Mouse (Mus musculus): ENCODE measurements around the gene Steap4. TPM values are rescaled to one million over a fixed set of nuclear protein-coding genes. Genes with fewer than 3 reads are reported as not detected.
"Not testable (repeated sequence)": the region's sequence is repeated elsewhere in the genome, so short reads cannot be mapped to it uniquely, and the experiment has no call there.

Gene Steap4
- total RNA-seq (2014; fragmentation: Nextera tagmentation) (0.07 TPM in 1 of 2 replicates, not detected in the other), total RNA-seq (2017) (not detected in 2 replicates)

GRCm38 (mm10) chr5:7960176-7960575, at the start of gene Steap4:
Gene Steap4, plus strand, starts transcription at chr5:7960457.
- ATAC-seq (replicated peaks; ENCODE audit: low FRiP score, low TSS enrichment, poor library complexity, severe bottlenecking), result no peak

DNA sequence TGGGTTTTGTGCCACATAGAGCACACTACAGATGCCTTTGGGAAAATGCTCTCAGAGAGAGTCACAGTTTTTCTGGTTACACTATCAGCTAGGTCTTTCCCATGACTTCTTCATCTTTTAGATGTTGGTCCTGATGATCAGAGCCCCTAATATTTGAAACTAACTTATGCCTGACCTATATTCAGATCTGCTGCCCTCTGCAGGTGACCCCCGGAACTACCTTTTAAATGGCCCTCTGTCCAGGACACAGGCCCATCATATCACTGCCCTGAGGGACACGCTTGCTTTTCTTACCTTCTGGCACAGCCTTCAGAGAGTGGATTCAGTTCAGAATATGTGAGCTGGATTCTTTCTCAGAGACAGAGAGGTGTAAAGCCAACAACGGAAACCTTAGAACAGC, 48.3 kb upstream of the Steap4 start:
- ATAC-seq (replicated peaks; ENCODE audit: low FRiP score, low TSS enrichment, poor library complexity, severe bottlenecking), result no peak

DNA sequence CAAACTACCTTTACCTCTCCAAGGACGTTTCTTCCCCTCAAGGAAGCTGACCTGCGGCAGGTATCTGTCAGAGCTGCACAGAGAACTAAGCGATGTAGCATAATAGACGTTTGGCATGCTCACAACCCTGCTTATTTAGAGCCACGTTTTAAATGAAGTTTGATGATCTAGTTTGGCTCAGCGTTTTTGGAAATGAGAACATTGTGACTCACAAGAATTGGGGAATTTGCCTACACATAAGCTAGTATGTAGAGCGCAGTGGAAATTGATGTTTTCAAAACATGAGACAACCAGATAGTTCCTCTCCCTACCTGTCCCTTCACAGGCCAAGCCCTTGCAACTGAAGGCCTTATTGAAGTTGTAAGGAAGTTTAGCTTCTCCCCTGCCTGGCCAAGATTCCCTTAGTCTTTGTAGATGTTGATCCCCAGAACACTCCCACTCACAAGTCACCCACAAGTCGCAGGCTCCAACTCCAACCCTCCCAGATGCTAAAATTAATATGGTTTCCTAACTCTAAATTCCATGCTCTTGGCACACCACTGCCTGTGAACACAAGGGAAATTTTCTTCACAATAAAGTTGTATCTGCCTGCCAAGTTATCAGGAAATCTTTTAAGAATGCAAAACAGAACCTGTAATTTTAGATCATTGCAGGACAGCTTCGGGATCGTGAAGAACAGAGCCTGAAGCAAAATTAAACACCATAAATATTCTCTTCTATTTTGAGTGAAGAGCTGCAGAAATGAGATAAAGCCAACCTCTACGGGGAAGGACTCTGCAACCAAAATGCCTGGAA, 42.6 kb upstream of the Steap4 start:
- ATAC-seq (replicated peaks; ENCODE audit: low FRiP score, low TSS enrichment, poor library complexity, severe bottlenecking), result no peak

DNA sequence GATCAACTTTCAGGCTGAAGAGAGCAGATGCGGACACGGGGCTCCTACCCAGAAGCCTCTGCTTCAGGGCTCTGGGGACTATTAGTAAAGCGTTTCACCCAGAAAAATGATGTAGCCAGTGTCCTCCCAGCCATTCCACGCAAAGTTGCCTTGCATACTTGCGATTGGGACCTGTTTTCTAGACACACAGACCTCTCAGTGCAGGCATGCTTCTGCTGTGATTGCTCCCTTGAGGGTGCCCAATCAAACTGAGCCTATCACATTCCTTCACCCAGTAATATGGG, 42.0 kb upstream of the Steap4 start:
- ATAC-seq (replicated peaks; ENCODE audit: low FRiP score, low TSS enrichment, poor library complexity, severe bottlenecking), result no peak

- ATAC-seq (replicated peaks; ENCODE audit: low FRiP score, low TSS enrichment, poor library complexity, severe bottlenecking), result no peak
These were observed 40.6 kb upstream of the Steap4 start for GRCm38 (mm10) chr5:7919681-7920080.

DNA sequence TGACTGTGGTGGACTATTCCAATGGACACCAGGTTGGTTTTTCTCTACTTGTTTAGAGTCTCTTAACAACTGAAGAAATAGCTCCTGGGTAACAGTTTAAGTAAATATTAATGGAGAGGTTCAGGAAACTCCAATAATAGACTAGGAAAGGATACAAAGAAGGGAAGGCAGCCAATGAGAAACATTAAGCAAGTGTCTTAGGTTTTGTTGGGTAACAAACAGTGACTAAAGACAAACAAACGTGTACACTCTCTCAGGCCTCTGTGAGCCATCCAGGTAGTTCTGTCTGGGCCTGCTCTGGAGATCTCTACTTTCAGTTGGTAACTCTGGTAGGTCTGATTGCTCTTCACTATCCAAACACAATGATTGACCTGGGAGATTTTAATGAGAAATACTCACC, 37.5 kb upstream of the Steap4 start:
- ATAC-seq (replicated peaks; ENCODE audit: low FRiP score, low TSS enrichment, poor library complexity, severe bottlenecking), result no peak

DNA sequence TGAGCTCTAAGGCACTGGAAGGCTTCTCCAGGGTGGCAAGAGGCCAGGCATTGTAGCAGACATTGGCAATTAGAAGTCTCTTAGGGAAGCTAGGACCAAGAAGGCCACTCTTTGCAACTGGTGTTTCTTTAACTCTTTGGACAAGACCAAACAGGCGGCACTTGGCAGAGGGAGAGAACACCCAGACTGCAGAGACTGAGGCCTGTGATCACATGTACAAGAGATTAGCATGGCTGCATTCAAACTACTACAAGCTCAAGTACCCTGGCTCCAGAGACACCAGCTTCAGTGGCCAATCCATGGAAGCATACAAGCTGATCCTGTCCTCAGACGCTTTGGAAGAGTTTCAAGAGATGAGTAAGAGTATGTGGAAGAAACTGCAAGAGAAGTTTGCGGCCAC, 36.6 kb upstream of the Steap4 start:
- no peak for ATAC-seq (replicated peaks; ENCODE audit: low FRiP score, low TSS enrichment, poor library complexity, severe bottlenecking)

DNA sequence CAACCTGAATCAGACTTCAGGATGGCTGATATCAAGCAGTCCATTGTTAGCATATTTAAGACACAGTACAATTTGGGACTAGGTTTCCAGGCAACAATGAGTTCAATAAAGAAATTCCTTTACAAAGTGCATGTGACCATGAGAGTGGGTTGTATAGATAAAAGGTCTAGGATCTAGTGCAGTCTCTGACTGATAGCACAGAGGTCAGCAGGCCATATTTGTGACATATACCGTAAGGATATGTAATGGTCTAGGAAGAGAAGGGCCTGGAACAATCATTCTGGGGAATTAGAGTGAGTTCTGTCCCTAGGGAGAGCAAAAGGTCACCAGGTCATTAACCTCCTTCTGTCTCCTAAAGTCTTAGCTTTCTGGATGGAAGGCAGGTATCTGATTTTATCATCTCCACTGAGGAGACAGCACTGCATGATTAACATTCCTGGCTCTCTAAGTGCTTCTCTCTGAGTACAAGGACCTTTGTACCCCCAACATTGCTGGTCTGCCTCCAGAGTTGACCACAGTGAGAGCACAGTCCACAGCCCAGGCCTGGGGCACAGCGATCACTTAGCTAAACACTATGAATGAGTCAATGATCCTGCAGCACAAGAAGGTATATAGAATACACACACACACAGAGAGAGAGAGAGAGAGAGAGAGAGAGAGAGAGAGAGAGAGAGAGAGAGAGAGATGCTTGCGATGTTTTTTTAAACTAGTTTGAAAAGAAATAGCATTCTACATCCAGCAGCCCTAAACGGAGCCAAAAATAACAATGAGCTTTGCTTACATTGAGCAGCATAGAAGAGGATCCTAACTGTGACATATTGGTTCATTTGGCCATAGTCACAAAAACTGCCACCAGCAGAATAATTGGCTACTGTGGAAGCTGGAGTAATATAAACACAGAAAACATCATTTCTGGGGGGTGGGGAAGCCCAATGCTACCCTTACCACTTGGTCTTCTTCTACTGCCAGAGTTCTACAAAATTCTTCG, 27.7 kb upstream of the Steap4 start:
- no peak for ATAC-seq (replicated peaks; ENCODE audit: low FRiP score, low TSS enrichment, poor library complexity, severe bottlenecking)

DNA sequence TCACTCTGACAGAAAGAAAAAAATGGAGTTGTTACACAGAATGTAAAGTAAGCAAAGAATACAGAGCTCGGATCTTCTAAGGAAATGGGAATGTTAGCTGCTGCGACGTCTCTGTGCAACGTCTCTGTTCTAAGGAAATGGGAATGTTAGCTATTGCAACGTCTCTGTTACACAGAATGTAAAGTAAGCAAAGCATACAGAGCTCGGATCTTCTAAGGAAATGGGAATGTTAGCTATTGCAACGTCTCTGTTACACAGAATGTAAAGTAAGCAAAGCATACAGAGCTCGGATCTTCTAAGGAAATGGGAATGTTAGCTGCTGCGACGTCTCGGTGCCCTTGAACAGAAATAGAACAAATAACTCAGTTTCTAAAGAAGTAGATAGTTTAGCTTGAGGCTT, 26.8 kb upstream of the Steap4 start:
- not testable (repeated sequence) for ATAC-seq (replicated peaks; ENCODE audit: low FRiP score, low TSS enrichment, poor library complexity, severe bottlenecking)

GRCm38 (mm10) chr5:7933933-7934675, 26.2 kb upstream of the Steap4 start:
- ATAC-seq (replicated peaks; ENCODE audit: low FRiP score, low TSS enrichment, poor library complexity, severe bottlenecking), result no peak

DNA sequence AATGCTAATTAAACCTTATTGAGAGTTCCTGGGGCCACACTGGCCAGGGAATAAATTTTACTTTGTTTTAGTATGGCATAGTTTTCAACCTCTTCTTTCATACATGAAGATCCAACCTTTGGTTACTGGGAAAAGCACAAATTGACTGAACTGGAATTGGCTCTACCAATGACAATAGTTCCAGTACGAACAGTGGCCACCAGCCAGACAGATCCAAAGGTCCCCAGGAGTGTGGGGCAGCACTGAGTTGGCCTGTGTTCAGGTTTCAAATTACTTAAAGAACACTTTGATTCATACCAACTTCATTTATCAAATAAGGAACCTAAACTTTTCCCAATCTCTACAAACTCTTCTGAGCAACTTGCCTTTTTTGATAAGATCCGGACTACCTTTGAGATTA, 5.4 kb upstream of the Steap4 start:
- ATAC-seq (replicated peaks; ENCODE audit: low FRiP score, low TSS enrichment, poor library complexity, severe bottlenecking), result no peak

DNA sequence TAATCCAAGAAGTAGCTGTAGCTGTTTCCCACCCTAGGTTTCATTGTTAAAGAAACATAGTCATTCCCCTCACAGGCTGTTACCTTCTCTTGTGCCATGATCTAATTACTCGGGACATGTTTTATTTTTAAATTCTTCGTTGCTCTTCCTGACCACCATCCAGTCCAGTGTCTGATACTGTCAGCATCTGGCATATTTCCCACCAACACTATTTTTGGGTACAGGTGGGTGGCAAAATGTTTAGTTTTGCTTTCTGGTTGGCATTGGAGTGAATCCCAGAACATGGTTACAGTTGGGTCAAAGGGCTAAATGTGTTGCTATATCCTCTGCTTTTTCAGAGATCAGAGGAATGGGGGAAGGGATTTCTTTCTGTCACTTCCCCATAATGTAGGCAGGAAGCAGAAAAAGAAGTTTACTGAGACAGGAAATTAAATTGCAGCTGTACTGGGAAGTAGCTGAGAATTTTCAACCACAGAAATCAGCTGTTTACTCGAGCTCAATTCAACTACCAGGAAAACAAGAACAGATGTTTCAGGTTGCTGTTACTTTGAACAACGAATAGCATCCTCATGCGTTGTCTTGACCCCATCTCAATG, 4.8 kb upstream of the Steap4 start:
- ATAC-seq (replicated peaks; ENCODE audit: low FRiP score, low TSS enrichment, poor library complexity, severe bottlenecking), result no peak

DNA sequence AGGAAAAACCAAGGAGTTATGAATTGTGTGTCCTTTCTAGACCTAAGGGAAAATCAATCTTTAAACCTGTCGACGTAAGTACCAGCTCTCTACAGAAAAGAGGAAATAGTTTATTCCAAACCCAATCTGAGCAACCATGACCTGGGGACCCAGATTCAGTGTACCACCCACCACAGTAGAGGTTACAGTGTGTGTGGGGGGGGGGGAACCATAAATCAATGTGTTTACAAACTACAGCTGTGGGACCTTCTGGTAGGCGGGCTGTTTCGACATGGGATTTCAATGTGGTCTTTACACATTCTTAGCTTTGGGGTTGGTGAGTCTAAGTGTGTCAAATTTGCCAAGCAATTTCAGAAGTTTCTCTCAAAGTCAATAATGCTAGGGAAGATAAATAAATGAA, 2.2 kb upstream of the Steap4 start:
- no peak for ATAC-seq (replicated peaks; ENCODE audit: low FRiP score, low TSS enrichment, poor library complexity, severe bottlenecking)

DNA sequence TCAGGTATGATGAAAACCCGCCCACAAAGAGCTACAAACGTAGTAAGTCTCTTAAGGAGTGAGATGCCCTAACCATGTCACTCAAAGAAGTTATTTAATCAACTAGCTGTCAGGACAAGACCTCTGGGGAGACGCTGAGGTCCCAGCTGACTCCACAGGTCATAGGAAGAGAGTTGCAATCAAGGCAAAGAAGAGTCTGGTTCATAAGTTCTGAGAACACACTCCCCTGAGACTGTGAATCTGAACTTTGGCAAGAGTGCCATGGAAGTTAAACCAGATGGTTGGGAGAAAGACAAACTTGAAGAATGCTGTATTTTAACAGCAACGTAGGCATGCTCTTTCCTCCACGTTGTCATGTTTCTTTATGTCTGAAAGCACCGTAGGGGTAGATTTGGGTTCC, 971 bp upstream of the Steap4 start:
- no peak for ATAC-seq (replicated peaks; ENCODE audit: low FRiP score, low TSS enrichment, poor library complexity, severe bottlenecking)

- no peak for ATAC-seq (replicated peaks; ENCODE audit: low FRiP score, low TSS enrichment, poor library complexity, severe bottlenecking)
These were observed 856 bp downstream of the Steap4 start for GRCm38 (mm10) chr5:7961113-7961512.

DNA sequence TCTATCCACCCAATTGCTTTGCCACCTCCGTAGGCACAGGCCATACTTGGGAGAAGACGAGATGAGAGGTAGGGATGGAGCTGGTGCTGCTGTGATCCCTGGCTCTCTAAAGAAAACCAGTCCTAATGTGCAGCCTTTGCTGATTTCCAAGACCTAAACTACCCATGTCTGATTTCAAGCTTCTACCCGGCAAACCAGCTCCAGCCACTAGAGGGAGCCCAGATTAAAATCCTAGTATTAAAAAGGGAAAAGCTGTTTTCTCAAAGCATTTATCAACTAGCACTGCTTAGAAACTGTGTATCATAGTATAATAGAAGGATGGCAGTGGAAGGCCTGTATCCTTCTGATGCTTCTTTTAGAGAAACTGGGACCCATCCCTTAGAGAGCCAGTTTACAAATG, 5.0 kb downstream of the Steap4 start:
- ATAC-seq (replicated peaks; ENCODE audit: low FRiP score, low TSS enrichment, poor library complexity, severe bottlenecking), result no peak; the same call in 1 of the 2 replicates

GRCm38 (mm10) chr5:7968152-7968551, 7.9 kb downstream of the Steap4 start:
- ATAC-seq (replicated peaks; ENCODE audit: low FRiP score, low TSS enrichment, poor library complexity, severe bottlenecking), result no peak

DNA sequence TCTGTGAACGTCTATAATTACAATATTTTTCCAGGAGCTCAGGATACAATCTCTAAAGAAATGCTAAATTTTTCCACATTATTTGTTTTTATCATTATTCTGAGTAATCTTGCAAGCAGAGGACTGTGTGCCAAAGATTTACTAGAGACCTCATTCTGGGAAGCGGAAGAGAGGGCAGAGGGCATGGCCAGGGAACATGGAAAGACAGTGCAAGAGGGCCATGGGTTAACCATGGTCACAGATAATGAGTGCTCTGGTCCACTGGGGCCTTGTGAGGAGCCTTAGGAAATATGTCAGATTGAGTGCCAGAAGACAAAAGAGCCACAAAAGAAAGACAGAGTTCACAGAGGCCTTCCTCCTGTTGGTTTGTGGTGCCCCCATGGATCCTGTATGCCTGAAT, 12.0 kb downstream of the Steap4 start:
- ATAC-seq (replicated peaks; ENCODE audit: low FRiP score, low TSS enrichment, poor library complexity, severe bottlenecking), result no peak

DNA sequence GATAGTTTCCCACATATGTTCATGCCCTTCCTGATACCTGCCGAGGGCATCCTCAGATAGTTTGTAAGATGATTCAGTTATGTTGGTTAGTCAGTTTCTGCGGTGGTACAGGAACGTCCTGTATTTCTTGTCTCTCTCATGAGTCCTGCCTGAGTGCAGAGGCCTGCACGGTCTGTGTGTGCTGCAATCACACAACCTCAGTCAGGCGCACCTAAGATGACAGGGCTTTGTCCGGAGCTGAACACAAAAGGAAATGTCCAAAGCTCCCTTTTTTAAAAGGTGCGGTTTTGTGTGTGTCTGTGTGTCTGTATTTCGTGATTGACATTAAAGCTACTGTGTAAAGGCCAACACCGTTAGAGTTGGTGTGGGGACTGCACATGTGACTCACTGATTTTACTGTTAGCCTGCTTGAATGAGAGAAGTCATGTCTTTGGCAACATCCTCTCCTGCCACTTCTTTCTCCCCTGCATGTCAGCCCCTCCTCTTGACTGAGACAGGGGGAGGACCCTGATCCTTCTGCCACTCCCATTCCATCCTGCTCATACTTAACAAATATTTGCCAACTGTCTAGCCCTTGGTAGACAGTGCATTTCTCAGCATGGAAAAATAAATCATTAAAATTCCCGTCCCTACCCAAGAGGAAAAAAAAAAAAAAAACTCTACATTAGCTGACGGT, 14.4 kb downstream of the Steap4 start:
- ATAC-seq (replicated peaks; ENCODE audit: low FRiP score, low TSS enrichment, poor library complexity, severe bottlenecking), result no peak
